Mouse (Mus musculus) kidney, adult 2 months (tissue): ENCODE results near the gene Ttll1.

Experiments
- CTCF ChIP-seq: fragments of 200-500 bp; conservative IDR thresholded peaks from 2 replicates; pipeline ENCODE4 v1.5.1; 2011; ENCODE audit warnings: low read depth, mild to moderate bottlenecking, control low read depth, low read length, moderate library complexity, mixed read lengths; ENCODE audit not compliant: insufficient read depth, insufficient read length
- POLR2A ChIP-seq: fragments of 200-500 bp; IDR thresholded peaks from one replicate; pipeline ENCODE4 v1.6.1; 2011; ENCODE audit warnings: low read depth, low read length, control low read depth

DNA sequence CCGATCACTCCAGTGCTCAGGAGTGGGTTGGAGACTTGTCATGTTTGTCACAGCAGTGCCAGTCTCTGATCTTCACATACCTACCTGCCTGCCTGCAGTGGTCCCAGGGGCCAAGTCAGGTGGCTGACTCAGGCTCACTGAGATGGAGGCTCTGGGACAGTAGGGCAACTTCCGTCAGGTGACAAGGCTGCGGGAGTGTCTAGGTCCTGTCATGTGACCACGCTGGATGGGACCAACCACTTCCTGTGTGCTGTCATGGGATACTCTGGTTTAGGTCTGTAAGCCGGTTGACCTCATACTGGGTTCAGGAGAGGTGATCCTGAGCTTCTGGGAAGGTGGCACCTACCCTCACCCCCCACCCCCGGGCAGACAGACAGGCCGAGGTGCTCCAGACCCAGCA, 35.3 kb upstream of the Ttll1 start:
- TF ChIP-seq POLR2A: no peak
- no peak for TF ChIP-seq CTCF
